Mouse (Mus musculus) heart, embryonic 10.5 days (tissue): ENCODE results near the gene Fbxo7. TPM values are rescaled to one million over a fixed set of nuclear protein-coding genes. Genes with fewer than 3 reads are reported as not detected.

Experiments used
- DNase-seq: peaks from one replicate; pipeline ENCODE4 v3.0.0-alpha.2; 2017; ENCODE audit warnings: low spot score
- H3K27ac ChIP-seq: fragments of 300-500 bp; sonication (generic); 2 replicates; pipeline ENCODE4 v1.5.1; 2016; ENCODE audit warnings: mild to moderate bottlenecking
- H3K27me3 ChIP-seq: fragments of 300-500 bp; sonication (generic); 2 replicates; pipeline ENCODE4 v1.6.1; 2016; ENCODE audit warnings: mild to moderate bottlenecking; ENCODE audit not compliant: poor library complexity, insufficient read depth, severe bottlenecking
- H3K36me3 ChIP-seq: fragments of 300-500 bp; sonication (generic); 2 replicates; pipeline ENCODE4 v1.6.1; 2016; ENCODE audit warnings: mild to moderate bottlenecking, moderate library complexity
- H3K4me1 ChIP-seq: fragments of 300-500 bp; sonication (generic); 2 replicates; pipeline ENCODE4 v1.6.1; 2016; ENCODE audit warnings: mild to moderate bottlenecking
- H3K4me3 ChIP-seq: fragments of 300-500 bp; sonication (generic); 2 replicates; pipeline ENCODE4 v1.5.1; 2016; ENCODE audit warnings: mild to moderate bottlenecking, moderate library complexity
- H3K9me3 ChIP-seq: fragments of 300-500 bp; sonication (generic); 2 replicates; pipeline ENCODE4 v1.6.1; 2016; ENCODE audit warnings: mild to moderate bottlenecking, moderate library complexity
- WGBS: fragments of 180-500 bp; shearing (Covaris S2); methylation state at CpG from one replicate; pipeline ENCODE4 v1.1.7; 2016; 5-methylcytosine and 5-hydroxymethylcytosine counted together
- polyA plus RNA-seq: library from polyadenylated mRNA; unstranded; fragments of >200 nt; fragmentation: Nextera tagmentation; extraction: Ambion mirVana; gene quantifications from 2 replicates; pipeline ENCODE4 v1.2.1, GENCODE M21; 2016

Fbxo7 gene
- polyA plus RNA-seq, 1 experiment from 2014 or later = 22.5 TPM

DNA sequence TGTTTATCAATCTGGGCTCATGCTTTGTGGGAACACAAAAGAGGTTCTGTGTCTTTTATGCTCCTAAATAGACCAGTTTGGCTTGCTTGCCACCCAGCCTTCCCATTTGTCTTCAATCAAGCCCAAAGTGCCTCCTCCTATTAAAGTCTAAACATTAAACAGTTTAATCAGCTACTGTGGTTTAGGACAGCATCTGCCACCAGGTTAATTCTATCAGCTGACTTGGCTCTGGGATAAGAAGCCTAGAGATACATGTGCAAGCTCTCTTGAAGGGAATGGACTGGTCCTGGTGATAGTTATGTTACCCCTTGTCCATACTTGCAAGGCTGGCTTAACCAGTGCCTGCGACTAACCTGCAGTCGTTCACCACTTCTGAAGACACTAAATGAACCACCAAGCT is 28.8 kb downstream of the Fbxo7 start:
- Histone ChIP-seq H3K9me3 (no peaks in the 10 kb centered on the region), H3K36me3 (peaks cover 15% of the 10 kb centered on the region), H3K27me3 (no peaks in the 10 kb centered on the region), H3K4me1 (peaks cover 10% of the 10 kb centered on the region), H3K27ac (no peak overlapping the region), H3K4me3 (no peak overlapping the region)
- 82% methylated on average over 2 of the region's 2 CpGs for WGBS
- DNase-seq = peak; percentile 46

DNA sequence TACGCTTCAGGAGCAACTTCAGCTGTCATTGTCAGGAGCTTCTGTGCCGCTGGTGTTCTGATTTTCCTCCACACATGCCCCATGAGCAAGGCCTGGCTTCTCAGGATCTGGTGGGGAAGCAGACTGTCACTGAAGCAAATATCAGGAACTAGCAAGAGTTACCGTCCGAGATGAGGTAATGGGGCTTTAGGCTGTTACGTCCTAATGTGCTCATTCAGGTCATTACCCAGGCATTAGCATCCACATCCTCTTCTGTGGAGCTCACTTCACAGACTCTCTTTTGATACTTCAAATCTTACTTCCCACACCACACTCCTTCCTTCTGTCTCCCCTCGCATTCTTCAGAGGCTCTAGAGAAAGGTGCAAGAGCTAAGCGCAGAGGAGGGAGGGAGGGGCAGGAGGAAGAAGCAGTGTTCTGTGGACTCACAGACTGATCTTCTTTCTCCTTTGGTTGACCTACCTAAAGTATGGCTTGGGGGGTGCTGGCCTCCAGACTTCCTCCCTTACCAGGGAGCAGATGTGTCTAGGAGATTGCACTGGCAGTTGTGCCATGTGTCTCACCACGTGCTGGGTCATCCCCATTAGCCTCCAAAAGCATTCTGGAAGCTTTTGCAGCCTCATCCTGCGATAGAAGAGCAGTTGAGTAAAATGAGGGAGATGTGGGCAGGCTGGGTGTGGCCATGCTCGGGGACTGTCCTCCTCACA is 31.2 kb downstream of the Fbxo7 start:
- Histone ChIP-seq H3K9me3 (0 out of 2 replicates have a peak, but pooled peaks cover 2% of the 10 kb centered on the region), H3K4me3 (no peak overlapping the region), H3K27ac (no peak overlapping the region), H3K36me3 (peaks cover 10% of the 10 kb centered on the region; the same call in 1 of the 2 replicates), H3K4me1 (peaks cover 16% of the 10 kb centered on the region), H3K27me3 (no peaks in the 10 kb centered on the region)
- DNase-seq = peak; percentile 43
- 69% methylated on average over 10 of the region's 10 CpGs for WGBS

DNA sequence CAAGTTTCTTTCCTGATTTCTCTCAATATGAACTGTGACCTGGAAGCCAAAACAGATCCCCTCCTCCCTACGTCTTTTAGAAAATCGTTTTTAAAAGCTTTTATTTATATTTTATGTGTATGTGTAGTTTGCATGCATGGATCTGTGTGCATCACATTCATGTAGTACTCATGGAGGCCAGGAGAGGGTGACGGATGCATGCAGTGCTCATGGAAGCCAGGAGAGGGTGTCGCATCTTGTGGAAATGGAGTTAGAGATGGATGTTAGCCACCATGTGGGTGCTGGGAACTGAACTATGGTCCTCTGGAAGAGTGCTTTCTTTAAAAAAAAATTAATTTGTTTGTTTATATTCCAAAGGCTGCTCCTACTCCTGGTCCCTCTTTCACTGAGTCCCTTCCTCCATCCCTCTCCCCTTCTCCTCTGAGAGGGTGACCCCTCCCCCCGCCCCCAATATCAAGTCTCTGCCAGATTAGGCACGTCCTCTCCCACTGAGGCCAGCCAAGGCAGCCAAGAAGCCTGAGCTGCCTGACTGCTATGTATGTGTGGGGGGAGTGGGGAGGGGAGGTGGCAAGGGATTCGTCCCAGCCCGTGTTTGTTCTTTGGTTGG is 34.6 kb downstream of the Fbxo7 start:
- no peak overlapping the region for H3K4me3 ChIP-seq
- no peaks in the 10 kb centered on the region for H3K27me3 ChIP-seq
- peaks cover 16% of the 10 kb centered on the region for H3K4me1 ChIP-seq
- peak; percentile 51 for DNase-seq
- 80% methylated on average over 8 of the region's 8 CpGs for WGBS
- no peak overlapping the region for H3K27ac ChIP-seq
- 0 out of 2 replicates have a peak, but pooled peaks cover 2% of the 10 kb centered on the region for H3K9me3 ChIP-seq
- peaks cover 2% of the 10 kb centered on the region; the same call in 1 of the 2 replicates for H3K36me3 ChIP-seq

DNA sequence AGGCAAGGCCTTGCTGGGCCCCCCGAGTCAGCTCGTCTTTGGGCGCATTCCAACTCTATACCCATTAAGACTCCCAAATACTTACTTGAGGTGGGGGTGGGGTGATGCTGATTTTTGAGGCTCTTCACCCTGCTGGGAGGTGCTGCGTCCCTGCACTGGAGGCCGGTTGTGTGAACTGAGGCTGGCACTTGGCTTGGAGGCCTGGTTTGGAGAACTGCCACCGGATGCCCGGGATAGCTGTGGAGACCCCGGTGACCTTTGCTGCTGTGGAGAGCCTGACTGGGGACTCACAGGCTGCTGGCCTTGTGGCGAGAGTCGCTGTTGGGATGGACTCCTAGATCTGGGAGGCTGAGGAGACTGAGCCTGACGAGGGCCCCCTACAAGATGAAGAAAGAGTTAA is 35.5 kb downstream of the Fbxo7 start:
- WGBS = 84% methylated on average over 11 of the region's 11 CpGs
- Histone ChIP-seq H3K36me3 (peaks cover 2% of the 10 kb centered on the region; the same call in 1 of the 2 replicates), H3K9me3 (peaks cover 2% of the 10 kb centered on the region; the same call in 1 of the 2 replicates), H3K27ac (no peak overlapping the region), H3K4me3 (no peak overlapping the region), H3K27me3 (no peaks in the 10 kb centered on the region), H3K4me1 (peaks cover 16% of the 10 kb centered on the region)
- DNase-seq = peak; percentile 62

DNA sequence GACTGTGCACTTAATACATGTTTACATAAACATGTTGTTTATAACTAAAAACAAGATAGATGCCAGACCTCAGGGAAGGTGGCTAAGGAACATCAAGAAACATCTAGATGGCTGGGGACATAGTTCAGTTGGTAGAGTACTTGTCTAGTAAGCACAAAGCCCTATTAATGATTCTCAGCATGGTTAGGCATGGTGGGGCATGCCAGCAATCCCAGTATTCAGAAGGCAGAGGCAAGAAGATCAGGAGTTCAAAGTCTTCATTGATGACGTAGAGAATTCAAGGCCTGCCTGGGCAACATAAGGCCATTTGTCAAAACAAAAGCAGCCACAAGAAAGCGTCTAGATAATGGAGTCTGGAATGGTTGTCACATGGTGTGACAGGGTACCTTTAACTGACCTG is 35.9 kb downstream of the Fbxo7 start:
- H3K27me3 ChIP-seq = no peaks in the 10 kb centered on the region
- H3K9me3 ChIP-seq = peaks cover 2% of the 10 kb centered on the region; the same call in 1 of the 2 replicates
- no peak overlapping the region for H3K27ac ChIP-seq
- WGBS = 42% methylated on average over 2 of the region's 2 CpGs
- peaks cover 12% of the 10 kb centered on the region for H3K4me1 ChIP-seq
- no peak for DNase-seq
- peaks cover 2% of the 10 kb centered on the region; the same call in 1 of the 2 replicates for H3K36me3 ChIP-seq
- H3K4me3 ChIP-seq = no peak overlapping the region

DNA sequence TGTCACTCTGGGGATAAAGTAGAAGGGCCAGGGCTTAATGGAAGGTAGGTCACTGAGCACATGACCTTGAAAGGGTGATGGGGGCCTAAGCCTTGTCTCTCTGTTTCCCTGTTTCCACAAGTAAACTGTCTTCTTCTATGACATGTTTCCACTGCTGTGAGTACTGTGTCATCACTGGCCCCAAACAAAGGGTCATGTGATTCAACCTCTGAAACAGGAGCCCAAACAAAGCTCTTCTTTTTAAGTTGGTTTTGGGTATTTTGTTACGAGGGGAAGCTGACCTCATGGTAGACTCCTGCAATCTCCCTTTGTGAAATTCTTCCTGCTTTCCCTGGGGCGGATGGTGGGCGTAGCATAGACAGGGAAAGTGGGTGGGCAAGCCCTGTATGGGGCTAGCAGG is 38.5 kb downstream of the Fbxo7 start:
- Histone ChIP-seq H3K9me3 (peaks cover 2% of the 10 kb centered on the region; the same call in 1 of the 2 replicates), H3K4me3 (no peak overlapping the region), H3K4me1 (peaks cover 10% of the 10 kb centered on the region; the same call in 1 of the 2 replicates), H3K27ac (no peak overlapping the region), H3K36me3 (peaks cover 2% of the 10 kb centered on the region; the same call in 1 of the 2 replicates), H3K27me3 (no peaks in the 10 kb centered on the region)
- WGBS = 62% methylated on average over 3 of the region's 3 CpGs
- no peak for DNase-seq

DNA sequence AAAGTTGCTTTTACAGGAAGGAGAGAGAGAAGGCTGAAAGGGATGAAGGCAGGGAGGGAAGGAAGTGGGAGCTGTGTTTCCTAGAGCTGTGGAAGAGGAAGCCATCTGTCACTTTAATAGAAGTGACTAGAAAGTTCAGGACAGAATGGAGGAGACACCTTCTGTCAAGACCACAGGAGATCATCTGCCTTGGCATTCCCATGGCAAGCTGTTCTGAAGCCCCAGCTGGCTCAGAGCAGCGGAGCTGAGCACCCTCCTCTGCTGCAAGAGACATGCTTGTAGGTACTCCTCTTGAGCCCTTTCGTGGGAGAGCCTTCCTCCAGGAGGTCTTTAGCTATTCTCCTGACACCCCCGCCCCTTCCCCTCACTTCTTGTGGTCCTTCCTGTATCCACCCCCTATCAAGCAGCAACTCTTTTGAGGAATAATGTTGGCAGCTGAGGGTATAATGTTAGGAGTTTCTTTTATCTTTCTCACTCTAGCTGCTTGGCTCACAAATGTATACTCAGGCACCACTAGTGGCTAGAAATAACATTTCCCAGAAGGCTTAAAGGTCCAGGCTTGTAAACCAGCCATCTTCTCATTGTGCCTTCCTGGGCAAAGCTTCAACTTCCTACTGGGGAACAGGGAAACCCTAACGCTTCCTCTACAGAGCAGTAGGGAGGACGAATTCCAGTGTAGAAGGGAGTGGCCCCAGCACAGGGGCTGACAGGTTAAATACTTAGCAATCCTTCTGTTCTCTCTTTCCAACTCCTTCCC is 40.7 kb downstream of the Fbxo7 start:
- Histone ChIP-seq H3K36me3 (no peaks in the 10 kb centered on the region), H3K4me3 (no peak overlapping the region), H3K4me1 (peaks cover 8% of the 10 kb centered on the region; the same call in 1 of the 2 replicates), H3K9me3 (no peaks in the 10 kb centered on the region; the same call in 1 of the 2 replicates), H3K27ac (no peak overlapping the region), H3K27me3 (0 out of 2 replicates have a peak, but pooled peaks cover 3% of the 10 kb centered on the region)
- 54% methylated on average over 5 of the region's 5 CpGs for WGBS
- DNase-seq = peak; percentile 58

DNA sequence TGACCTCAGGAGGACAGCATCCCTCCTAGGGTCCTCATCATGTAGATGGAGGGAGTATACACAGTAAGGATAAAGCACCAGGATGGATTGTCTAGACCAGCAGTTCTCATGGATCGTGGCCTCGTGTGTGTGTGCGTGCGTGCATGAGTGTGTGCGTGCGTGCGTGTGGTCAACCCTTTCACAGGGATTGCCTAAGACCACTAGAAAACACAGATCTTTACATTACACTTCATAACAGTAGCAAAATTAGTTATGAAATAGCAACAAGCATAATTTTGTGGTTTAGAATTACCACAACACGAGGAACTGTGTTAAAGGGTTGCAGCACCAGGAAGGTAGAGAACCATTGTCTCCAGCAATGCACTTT is 41.2 kb downstream of the Fbxo7 start:
- DNase-seq = no peak
- H3K4me3 ChIP-seq = no peak overlapping the region
- H3K9me3 ChIP-seq = no peaks in the 10 kb centered on the region; the same call in 1 of the 2 replicates
- peaks cover 4% of the 10 kb centered on the region; the same call in 1 of the 2 replicates for H3K4me1 ChIP-seq
- no peaks in the 10 kb centered on the region for H3K36me3 ChIP-seq
- 0 out of 2 replicates have a peak, but pooled peaks cover 3% of the 10 kb centered on the region for H3K27me3 ChIP-seq
- H3K27ac ChIP-seq = no peak overlapping the region
- 95% methylated on average over 8 of the region's 8 CpGs for WGBS

DNA sequence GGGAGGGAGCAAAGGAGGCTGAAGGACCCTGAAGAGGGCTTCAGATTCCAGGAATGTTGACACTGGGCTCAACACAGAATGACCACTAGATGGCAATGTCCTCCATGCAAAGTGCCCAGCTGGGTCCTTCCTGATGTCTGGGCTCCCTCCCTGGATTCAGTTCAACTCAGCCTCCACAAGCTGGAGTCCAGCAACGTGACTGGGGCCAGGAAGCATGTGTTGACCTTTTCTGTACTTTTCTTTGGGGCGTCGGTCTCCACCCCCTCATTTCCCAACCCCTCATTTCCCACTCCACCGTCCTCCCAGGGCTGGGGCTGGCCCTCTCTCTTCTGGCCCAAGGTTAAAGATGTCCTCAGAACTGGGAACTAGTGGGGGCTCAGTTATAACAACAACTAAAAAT is 43.2 kb downstream of the Fbxo7 start:
- 8% methylated on average over 4 of the region's 4 CpGs for WGBS
- 0 out of 2 replicates have a peak, but pooled peaks cover 3% of the 10 kb centered on the region for H3K27me3 ChIP-seq
- H3K4me1 ChIP-seq = peaks cover 8% of the 10 kb centered on the region; the same call in 1 of the 2 replicates
- peak overlapping the region; percentile 49; the same call in 1 of the 2 replicates for H3K27ac ChIP-seq
- H3K4me3 ChIP-seq = no peak overlapping the region
- no peaks in the 10 kb centered on the region for H3K36me3 ChIP-seq
- DNase-seq = peak; percentile 93
- no peaks in the 10 kb centered on the region; the same call in 1 of the 2 replicates for H3K9me3 ChIP-seq

DNA sequence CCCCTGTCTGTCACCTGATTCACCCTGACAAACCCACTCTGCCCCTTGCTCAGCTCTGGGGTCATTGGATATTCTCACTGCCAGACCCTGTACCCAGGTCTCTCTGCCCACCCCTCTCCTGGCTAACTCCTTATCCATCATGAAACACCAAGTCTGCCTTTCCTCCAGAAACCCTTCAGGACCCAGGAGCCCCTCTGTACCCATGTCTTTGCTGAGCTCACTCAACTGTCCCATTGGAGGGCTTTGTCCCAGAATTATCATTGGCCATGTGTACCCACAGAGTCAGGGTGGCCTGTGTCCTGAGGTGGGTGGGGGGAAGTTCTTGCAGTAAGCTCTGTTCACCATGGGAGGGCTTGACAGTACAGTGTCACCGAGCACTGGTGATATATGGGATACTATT is 43.9 kb downstream of the Fbxo7 start:
- Histone ChIP-seq H3K4me3 (no peak overlapping the region), H3K27me3 (0 out of 2 replicates have a peak, but pooled peaks cover 3% of the 10 kb centered on the region), H3K36me3 (no peaks in the 10 kb centered on the region), H3K9me3 (no peaks in the 10 kb centered on the region; the same call in 1 of the 2 replicates), H3K27ac (no peak overlapping the region), H3K4me1 (peaks cover 8% of the 10 kb centered on the region; the same call in 1 of the 2 replicates)
- no peak for DNase-seq
- 59% methylated on average over 1 of the region's 1 CpGs for WGBS

DNA sequence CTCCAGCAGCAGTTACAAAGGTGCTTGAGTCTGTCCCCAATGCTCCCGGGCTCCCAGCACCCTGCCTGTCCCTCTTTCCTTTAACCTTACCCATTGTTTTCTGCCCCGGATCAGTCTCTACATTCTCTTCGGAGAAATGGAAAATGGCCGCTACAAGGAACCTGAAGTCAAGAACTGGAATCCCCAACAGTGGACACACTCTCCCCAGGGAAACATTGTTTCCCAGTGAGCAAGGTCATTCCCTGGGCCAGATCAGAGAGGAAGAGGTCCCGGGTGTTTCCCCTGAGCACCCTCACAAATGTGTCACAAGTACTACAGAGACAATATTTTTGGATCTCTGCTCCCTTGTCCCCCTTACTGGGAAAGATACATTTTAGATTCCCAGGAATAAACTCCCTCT is 44.9 kb downstream of the Fbxo7 start:
- H3K27me3 ChIP-seq = 0 out of 2 replicates have a peak, but pooled peaks cover 3% of the 10 kb centered on the region
- H3K4me3 ChIP-seq = no peak overlapping the region
- no peak for DNase-seq
- no peaks in the 10 kb centered on the region for H3K36me3 ChIP-seq
- no peaks in the 10 kb centered on the region; the same call in 1 of the 2 replicates for H3K9me3 ChIP-seq
- H3K4me1 ChIP-seq = peaks cover 8% of the 10 kb centered on the region; the same call in 1 of the 2 replicates
- WGBS = 69% methylated on average over 5 of the region's 5 CpGs
- no peak overlapping the region for H3K27ac ChIP-seq

DNA sequence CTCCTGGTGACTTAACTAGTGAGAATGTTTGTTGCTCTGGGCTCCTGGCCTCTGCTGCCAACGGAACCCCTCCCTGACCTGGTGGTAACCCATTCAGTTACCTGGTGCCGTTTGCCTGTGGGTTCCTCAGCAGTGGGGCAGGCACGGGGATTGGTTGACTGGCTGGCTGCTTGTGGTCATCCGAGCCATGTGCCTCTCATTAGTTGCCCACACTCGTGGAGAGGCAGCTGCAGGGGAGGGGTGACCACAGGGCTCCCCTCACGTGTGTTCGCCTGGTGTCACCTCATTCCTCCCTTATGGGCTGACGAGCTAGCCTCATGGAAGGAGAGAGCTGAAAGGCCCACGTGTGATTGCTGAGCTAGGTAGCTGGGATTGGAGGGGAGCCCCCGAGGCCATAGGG is 46.1 kb downstream of the Fbxo7 start:
- 0 out of 2 replicates have a peak, but pooled peaks cover 3% of the 10 kb centered on the region for H3K27me3 ChIP-seq
- peaks cover 8% of the 10 kb centered on the region; the same call in 1 of the 2 replicates for H3K4me1 ChIP-seq
- no peaks in the 10 kb centered on the region for H3K9me3 ChIP-seq
- WGBS = 65% methylated on average over 10 of the region's 10 CpGs
- no peaks in the 10 kb centered on the region for H3K36me3 ChIP-seq
- DNase-seq = no peak
- H3K27ac ChIP-seq = no peak overlapping the region
- H3K4me3 ChIP-seq = no peak overlapping the region
